18 mouse cellular contexts compared by ENCODE assay signal in genomic region chr8:10911371-10911770, GRCm38 (mm10).
A peak's percentile ranks its signal among the peaks of the same experiment; 100 is the strongest.
DNase-seq lines count a peak whose midpoint lies in the region; ATAC-seq and TF ChIP-seq lines count a peak whose summit lies in the region.
"Had no signal": no experiment of that assay in that cellular context is flagged by ENCODE, and none has a peak within 500 bp of the region (broad histone marks: within the 10 kb centered on the region; RNA-seq: fewer than 3 reads in every experiment).

No protein-coding gene starts in this region.

- intact Hi-C loops in heart, postnatal 25 days (cut with DNase I) = no loop called here

- H3K4me1 ChIP-seq in heart, embryonic 10.5 days = peaks cover 19% of the 10 kb centered on the region
- peaks cover 28% of the 10 kb centered on the region for H3K4me1 ChIP-seq in liver, adult 2 months (ENCODE audit: control insufficient read depth, insufficient read depth, low read length)
- H3K4me1 ChIP-seq in liver, embryonic 12.5 days = peaks cover 20% of the 10 kb centered on the region; the same call in 1 of the 2 replicates
- peaks cover 18% of the 10 kb centered on the region for H3K4me1 ChIP-seq in intestine, embryonic 16.5 days (ENCODE audit: control insufficient read depth, insufficient read depth, low read length)
- H3K4me1 ChIP-seq: hindbrain, embryonic 15.5 days had no signal

- H3K27me3 ChIP-seq in heart, embryonic 10.5 days (ENCODE audit: insufficient read depth, poor library complexity, severe bottlenecking) = peaks cover 6% of the 10 kb centered on the region; the same call in 1 of the 2 replicates
- no peaks in the 10 kb centered on the region for H3K27me3 ChIP-seq in liver, adult 2 months (ENCODE audit: control insufficient read depth, insufficient read depth, low read length)
- H3K27me3 ChIP-seq in liver, embryonic 12.5 days (replicated peaks) = peaks cover 54% of the 10 kb centered on the region
- H3K27me3 ChIP-seq in intestine, embryonic 16.5 days (replicated peaks; ENCODE audit: control insufficient read depth, insufficient read depth, low read length) = peaks cover 3% of the 10 kb centered on the region; the same call in 1 of the 2 replicates
- H3K27me3 ChIP-seq: hindbrain, embryonic 15.5 days; limb, embryonic 12.5 days had no signal

- H3K27ac ChIP-seq in heart, embryonic 10.5 days = 0 out of 2 replicates have a peak overlapping the region, but pooled peaks have one; percentile 44
- peak overlapping the region; percentile 37 for H3K27ac ChIP-seq in liver, adult 2 months (replicated peaks; ENCODE audit: insufficient read depth, low read depth, low read length)
- no peak overlapping the region for H3K27ac ChIP-seq in liver, embryonic 12.5 days
- 0 out of 2 replicates have a peak overlapping the region, but pooled peaks have one; percentile 17 for H3K27ac ChIP-seq in intestine, embryonic 16.5 days (ENCODE audit: low read length)
- H3K27ac ChIP-seq: hindbrain, embryonic 15.5 days; left cerebral cortex, adult 2 months; limb, embryonic 12.5 days had no signal

- no peak overlapping the region for H3K4me2 ChIP-seq in liver, embryonic 12.5 days
- H3K4me2 ChIP-seq in intestine, embryonic 16.5 days (ENCODE audit: low read depth, low read length) = no peak overlapping the region
- H3K4me2 ChIP-seq: hindbrain, embryonic 15.5 days; limb, embryonic 12.5 days had no signal

- H3K36me3 ChIP-seq in heart, embryonic 10.5 days = no peaks in the 10 kb centered on the region
- no peaks in the 10 kb centered on the region for H3K36me3 ChIP-seq in liver, adult 2 months (ENCODE audit: control insufficient read depth, insufficient read depth, low read length)
- H3K36me3 ChIP-seq in liver, embryonic 12.5 days = no peaks in the 10 kb centered on the region
- H3K36me3 ChIP-seq in intestine, embryonic 16.5 days (ENCODE audit: control insufficient read depth, insufficient read depth, low read length) = no peaks in the 10 kb centered on the region
- H3K36me3 ChIP-seq: hindbrain, embryonic 15.5 days; limb, embryonic 12.5 days had no signal

- no peak overlapping the region for H3K4me3 ChIP-seq in heart, embryonic 10.5 days
- H3K4me3 ChIP-seq in liver, adult 2 months (ENCODE audit: insufficient read depth, low read depth, low read length) = no peak overlapping the region
- no peak overlapping the region for H3K4me3 ChIP-seq in liver, embryonic 12.5 days
- H3K4me3 ChIP-seq in intestine, embryonic 16.5 days (ENCODE audit: low read length) = no peak overlapping the region
- H3K4me3 ChIP-seq: hindbrain, embryonic 15.5 days; left cerebral cortex, adult 2 months; limb, embryonic 12.5 days had no signal

- H3K9me3 ChIP-seq in heart, embryonic 10.5 days = no peaks in the 10 kb centered on the region
- no peaks in the 10 kb centered on the region for H3K9me3 ChIP-seq in liver, embryonic 12.5 days (replicated peaks)
- no peaks in the 10 kb centered on the region for H3K9me3 ChIP-seq in intestine, embryonic 16.5 days (ENCODE audit: control insufficient read depth, low read length)
- H3K9me3 ChIP-seq: hindbrain, embryonic 15.5 days; limb, embryonic 12.5 days had no signal

- no peak for TF ChIP-seq CTCF in liver, adult 2 months (IDR thresholded peaks at IDR 0.05; ENCODE audit: low read depth, low read length)

- no peak for ATAC-seq in liver, embryonic 12.5 days
- ATAC-seq in intestine, embryonic 16.5 days = no peak
- ATAC-seq in megakaryocyte-erythroid progenitor cell, adult 5-6 weeks (replicated peaks; ENCODE audit: low FRiP score, low TSS enrichment, poor library complexity, severe bottlenecking) = no peak
- ATAC-seq: CD4-positive, CD25-positive, alpha-beta regulatory T cell, adult 4 months; forebrain, postnatal 0 days had no signal

- 85% methylated on average over 4 of the region's 4 CpGs for WGBS in heart, embryonic 10.5 days
- 22% methylated on average over 4 of the region's 4 CpGs for WGBS in liver, adult 2 months
- WGBS in liver, embryonic 12.5 days (ENCODE audit: insufficient replicate concordance) = 49% methylated on average over 4 of the region's 4 CpGs
- WGBS in intestine, embryonic 16.5 days = 80% methylated on average over 4 of the region's 4 CpGs

- no peak for DNase-seq in heart, embryonic 10.5 days (ENCODE audit: low spot score)
- DNase-seq in heart, postnatal 25 days (ENCODE audit: low spot score) = no peak
- peak; percentile 97 for DNase-seq in liver, adult 2 months (ENCODE audit: extremely low read depth, low read depth, low spot score)
- DNase-seq in adipocyte (ENCODE audit: low spot score) = peak; percentile 95
- no peak for DNase-seq in thymus, postnatal 0 days (ENCODE audit: low spot score)
- DNase-seq: cerebellum, postnatal 36 days; forebrain, postnatal 0 days; gastrocnemius, postnatal 10 days; lung, adult 2 months; midbrain, embryonic 14.5 days; right cerebral cortex, adult 18-20 months had no signal

- H3K79me2 ChIP-seq in liver, adult 2 months (ENCODE audit: control insufficient read depth, insufficient read depth, low read length) = no peaks in the 10 kb centered on the region

- no peak overlapping the region; the same call in 1 of the 2 replicates for H3K9ac ChIP-seq in liver, adult 2 months (ENCODE audit: low read depth, low read length)
- H3K9ac ChIP-seq in liver, embryonic 12.5 days = no peak overlapping the region
- H3K9ac ChIP-seq in intestine, embryonic 16.5 days (ENCODE audit: low read depth, low read length) = no peak overlapping the region
- H3K9ac ChIP-seq: forebrain, postnatal 0 days; hindbrain, embryonic 15.5 days; limb, embryonic 12.5 days had no signal

- TF ChIP-seq POLR2A in liver, adult 2 months (IDR thresholded peaks at IDR 0.05; ENCODE audit: extremely low read depth, insufficient read depth, low read length) = no peak

Comparison
In these comparisons a context has a peak if more than half of its experiments do, and no peak if none do; other contexts are left out.
1. DNase-seq: peak in liver, adult 2 months (single experiment) and adipocyte (single experiment); none in heart, embryonic 10.5 days (single experiment), heart, postnatal 25 days (single experiment) and thymus, postnatal 0 days (single experiment).